Mouse (Mus musculus) ZHBTc4 (cell line): Measurements from ENCODE around the gene Mmrn2.

Experiments
- DNase-seq: peaks from one replicate; pipeline ENCODE4 v3.0.0-alpha.2; 2011; ENCODE audit warnings: low read depth, low spot score

Gene Mmrn2

GRCm38 (mm10) chr14:34362135-34362534, 13.1 kb upstream of the Mmrn2 start:
- no peak for DNase-seq

- DNase-seq = peak; percentile 90
Measured at GRCm38 (mm10) chr14:34362726-34363445, 12.4 kb upstream of the Mmrn2 start.

- peak; percentile 97 for DNase-seq
Measured at GRCm38 (mm10) chr14:34363490-34364253, 11.6 kb upstream of the Mmrn2 start.

GRCm38 (mm10) chr14:34364254-34365146, 10.8 kb upstream of the Mmrn2 start:
- peak; percentile 75 for DNase-seq

GRCm38 (mm10) chr14:34365147-34365507, 10.1 kb upstream of the Mmrn2 start:
- DNase-seq = peak; percentile 80

- DNase-seq = no peak
Measured at GRCm38 (mm10) chr14:34370203-34370602, 5.1 kb upstream of the Mmrn2 start.

- DNase-seq = no peak
Measured at GRCm38 (mm10) chr14:34370921-34371320, 4.3 kb upstream of the Mmrn2 start.

GRCm38 (mm10) chr14:34371763-34372162, 3.5 kb upstream of the Mmrn2 start:
- DNase-seq = peak; percentile 60

GRCm38 (mm10) chr14:34372646-34373045, 2.6 kb upstream of the Mmrn2 start:
- peak; percentile 87 for DNase-seq

- DNase-seq = no peak
Measured at GRCm38 (mm10) chr14:34373581-34373980, 1.7 kb upstream of the Mmrn2 start.

- no peak for DNase-seq
Measured at GRCm38 (mm10) chr14:34374577-34374976, 688 bp upstream of the Mmrn2 start, which contains the start of gene Sncg. Gene Sncg (minus strand): TSS chr14:34374789.

GRCm38 (mm10) chr14:34375941-34376340, 676 bp downstream of the Mmrn2 start:
- no peak for DNase-seq

GRCm38 (mm10) chr14:34377121-34377520, 1.9 kb downstream of the Mmrn2 start:
- DNase-seq = no peak

- peak; percentile 95 for DNase-seq
Measured at GRCm38 (mm10) chr14:34378560-34379331, 3.5 kb downstream of the Mmrn2 start.

- DNase-seq = peak; percentile 32
Measured at GRCm38 (mm10) chr14:34382921-34383704, 7.8 kb downstream of the Mmrn2 start.

- no peak for DNase-seq
Measured at GRCm38 (mm10) chr14:34393295-34393694, 18.0 kb downstream of the Mmrn2 start.

GRCm38 (mm10) chr14:34397871-34398270, 22.6 kb downstream of the Mmrn2 start:
- DNase-seq = no peak

GRCm38 (mm10) chr14:34398901-34399300, 23.6 kb downstream of the Mmrn2 start:
- peak; percentile 46 for DNase-seq

- DNase-seq = no peak
Measured at GRCm38 (mm10) chr14:34399301-34399700, 24.0 kb downstream of the Mmrn2 start.

- DNase-seq = peak; percentile 58
Measured at GRCm38 (mm10) chr14:34400021-34400420, 24.8 kb downstream of the Mmrn2 start.
